Mouse (Mus musculus) left cerebral cortex, adult 9 months (tissue): Measurements from ENCODE around the gene Resp18.

Experiments
- DNase-seq, 2 experiments: peaks; one replicate each; pipeline ENCODE4 v3.0.0; 2022; ENCODE audit warnings: low spot score in 2 of 2

The Resp18 gene

GRCm38 (mm10) chr1:75277195-75278188, 723 bp downstream of the Resp18 start:
- no peak for DNase-seq

- peak; percentile 68 to 87 for DNase-seq
These were observed 13.9 kb downstream of the Resp18 start, which contains the start of gene Ptprn for GRCm38 (mm10) chr1:75264091-75264880. TSS of gene Ptprn (minus strand) at chr1:75264502.

- peak in 1 of 2 experiments; percentile 66 for DNase-seq
These were observed 15.0 kb downstream of the Resp18 start for GRCm38 (mm10) chr1:75262969-75263951.

GRCm38 (mm10) chr1:75261278-75261677, 16.9 kb downstream of the Resp18 start:
- DNase-seq = no peak

GRCm38 (mm10) chr1:75255516-75256046, 22.6 kb downstream of the Resp18 start:
- no peak for DNase-seq

GRCm38 (mm10) chr1:75254625-75255013, 23.6 kb downstream of the Resp18 start:
- no peak for DNase-seq

GRCm38 (mm10) chr1:75253849-75254624, 24.2 kb downstream of the Resp18 start:
- peak in 1 of 2 experiments; percentile 92 for DNase-seq

- no peak for DNase-seq
These were observed 25.2 kb downstream of the Resp18 start for GRCm38 (mm10) chr1:75253029-75253428.

- no peak for DNase-seq
These were observed 25.9 kb downstream of the Resp18 start for GRCm38 (mm10) chr1:75252308-75252707.

GRCm38 (mm10) chr1:75251112-75251970, 26.9 kb downstream of the Resp18 start:
- DNase-seq = peak in 1 of 2 experiments; percentile 78

GRCm38 (mm10) chr1:75250498-75250897, 27.7 kb downstream of the Resp18 start:
- no peak for DNase-seq

GRCm38 (mm10) chr1:75248041-75248772, 30.0 kb downstream of the Resp18 start:
- DNase-seq = peak in 1 of 2 experiments; percentile 61

- no peak for DNase-seq
These were observed 30.9 kb downstream of the Resp18 start for GRCm38 (mm10) chr1:75247071-75247930.

GRCm38 (mm10) chr1:75244836-75245235, 33.4 kb downstream of the Resp18 start:
- DNase-seq = peak in 1 of 2 experiments; percentile 76

GRCm38 (mm10) chr1:75244175-75244826, 33.9 kb downstream of the Resp18 start:
- no peak for DNase-seq

- no peak for DNase-seq
These were observed 34.8 kb downstream of the Resp18 start for GRCm38 (mm10) chr1:75243411-75243810.

GRCm38 (mm10) chr1:75239591-75239990, 38.6 kb downstream of the Resp18 start:
- DNase-seq = peak in 1 of 2 experiments; percentile 67
